Mouse (Mus musculus) midbrain, embryonic 12.5 days (tissue): ENCODE results near the gene Hip1r. TPM values are rescaled to one million over a fixed set of nuclear protein-coding genes. Genes with fewer than 3 reads are reported as not detected.
"Not testable (repeated sequence)": the region's sequence is repeated elsewhere in the genome, so short reads cannot be mapped to it uniquely, and the experiment has no call there.

Experiments
- ATAC-seq: fragments of 200-750 bp; cut with Nextera tagmentation; 2 replicates; pipeline ENCODE4 v1.8.0; 2017; ENCODE audit warnings: low read depth, moderate TSS enrichment, moderate library complexity; ENCODE audit not compliant: low FRiP score
- H3K27ac ChIP-seq: fragments of 300-500 bp; sonication (generic); replicated peaks from 2 replicates; pipeline ENCODE4 v1.5.1; 2016; ENCODE audit warnings: mild to moderate bottlenecking
- H3K27me3 ChIP-seq: fragments of 300-500 bp; sonication (generic); 2 replicates; pipeline ENCODE4 v1.6.1; 2016; ENCODE audit warnings: mild to moderate bottlenecking
- H3K36me3 ChIP-seq: fragments of 300-500 bp; sonication (generic); 2 replicates; pipeline ENCODE4 v1.6.1; 2016
- H3K4me1 ChIP-seq: fragments of 300-500 bp; sonication (generic); 2 replicates; pipeline ENCODE4 v1.6.1; 2016
- H3K4me2 ChIP-seq: fragments of 300-500 bp; sonication (generic); replicated peaks from 2 replicates; pipeline ENCODE4 v1.6.1; 2016; ENCODE audit warnings: mild to moderate bottlenecking, moderate library complexity
- H3K4me3 ChIP-seq: fragments of 300-500 bp; sonication (generic); 2 replicates; pipeline ENCODE4 v1.5.1; 2016; ENCODE audit warnings: mild to moderate bottlenecking
- H3K9ac ChIP-seq: fragments of 300-500 bp; sonication (generic); replicated peaks from 2 replicates; pipeline ENCODE4 v1.6.1; 2016; ENCODE audit warnings: mild to moderate bottlenecking, moderate library complexity
- H3K9me3 ChIP-seq: fragments of 300-500 bp; sonication (generic); 2 replicates; pipeline ENCODE4 v1.6.1; 2016; ENCODE audit warnings: mild to moderate bottlenecking
- WGBS: fragments of 180-500 bp; shearing (Covaris S2); methylation state at CpG from one replicate; pipeline ENCODE4 v1.1.7; 2016; 5-methylcytosine and 5-hydroxymethylcytosine counted together
- microRNA-seq: library from miRNA; unstranded; fragments of <30 nt; microRNA quantifications from one replicate; pipeline ENCODE4, GENCODE M21; 2017
- polyA plus RNA-seq: library from polyadenylated mRNA; unstranded; fragments of >200 nt; fragmentation: Nextera tagmentation; extraction: Ambion mirVana; gene quantifications from 2 replicates; pipeline ENCODE4 v1.2.1, GENCODE M21; 2016

Hip1r gene
- polyA plus RNA-seq, 1 experiment from 2014 or later = 13.9 TPM

DNA sequence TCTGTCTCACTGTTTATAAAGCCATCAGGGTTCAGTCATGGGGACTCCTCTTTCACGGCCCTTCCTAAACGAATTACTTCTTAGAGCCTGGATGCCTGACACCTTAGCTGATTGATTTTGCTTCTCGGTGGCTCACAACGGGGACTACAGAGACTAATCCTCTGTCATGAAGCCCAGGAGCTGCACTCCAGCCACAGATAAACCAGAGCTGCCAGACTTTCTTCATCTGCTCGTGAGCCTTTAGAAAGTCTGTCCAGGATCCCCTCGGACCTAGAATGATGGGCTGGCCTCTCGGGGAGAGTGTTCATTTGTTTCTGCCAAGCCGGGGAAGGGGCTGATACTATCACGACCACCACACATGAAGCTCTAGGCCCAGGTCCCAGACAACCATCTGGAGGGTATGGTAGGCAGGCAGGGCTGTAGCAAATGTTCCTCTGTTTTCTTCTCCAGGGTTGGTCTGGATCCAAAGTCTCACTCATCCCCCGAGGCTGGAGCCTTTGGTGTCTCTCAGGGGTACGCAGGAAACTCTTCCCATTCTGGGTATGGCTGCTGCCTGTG is 72.1 kb downstream of the Hip1r start:
- peaks cover 19% of the 10 kb centered on the region for H3K4me1 ChIP-seq
- no peak overlapping the region for H3K4me3 ChIP-seq
- 0 out of 2 replicates have a peak overlapping the region, but pooled peaks have one; percentile 2 for H3K27ac ChIP-seq
- peaks cover 26% of the 10 kb centered on the region for H3K27me3 ChIP-seq
- no peaks in the 10 kb centered on the region for H3K36me3 ChIP-seq
- no peak overlapping the region for H3K4me2 ChIP-seq
- 27% methylated on average over 11 of the region's 11 CpGs for WGBS
- H3K9ac ChIP-seq = no peak overlapping the region
- H3K9me3 ChIP-seq = no peaks in the 10 kb centered on the region
- ATAC-seq = no peak

GRCm38 (mm10) chr5:124046741-124047401 is 73.4 kb downstream of the Hip1r start:
- peaks cover 19% of the 10 kb centered on the region for H3K4me1 ChIP-seq
- no peak overlapping the region for H3K4me2 ChIP-seq
- no peak for ATAC-seq
- WGBS = 82% methylated on average over 7 of the region's 7 CpGs
- no peaks in the 10 kb centered on the region for H3K9me3 ChIP-seq
- H3K4me3 ChIP-seq = no peak overlapping the region
- no peak overlapping the region for H3K9ac ChIP-seq
- H3K27me3 ChIP-seq = peaks cover 21% of the 10 kb centered on the region
- H3K27ac ChIP-seq = no peak overlapping the region
- H3K36me3 ChIP-seq = no peaks in the 10 kb centered on the region

GRCm38 (mm10) chr5:124049249-124050045 is 76.0 kb downstream of the Hip1r start:
- no peaks in the 10 kb centered on the region for H3K9me3 ChIP-seq
- H3K4me2 ChIP-seq = no peak overlapping the region
- H3K36me3 ChIP-seq = no peaks in the 10 kb centered on the region
- peaks cover 5% of the 10 kb centered on the region; the same call in 1 of the 2 replicates for H3K4me1 ChIP-seq
- H3K9ac ChIP-seq = no peak overlapping the region
- H3K27me3 ChIP-seq = peaks cover 21% of the 10 kb centered on the region
- no peak for ATAC-seq
- no peak overlapping the region for H3K4me3 ChIP-seq
- 71% methylated on average over 15 of the region's 15 CpGs for WGBS
- peak overlapping the region; percentile 54 for H3K27ac ChIP-seq

- Histone ChIP-seq H3K4me2 (no peak overlapping the region), H3K27ac (peak overlapping the region; percentile 54), H3K9me3 (no peaks in the 10 kb centered on the region), H3K36me3 (no peaks in the 10 kb centered on the region), H3K4me1 (peaks cover 5% of the 10 kb centered on the region; the same call in 1 of the 2 replicates), H3K9ac (no peak overlapping the region), H3K4me3 (no peak overlapping the region), H3K27me3 (peaks cover 21% of the 10 kb centered on the region)
- ATAC-seq = no peak
- 55% methylated on average over 14 of the region's 14 CpGs for WGBS
Measured at GRCm38 (mm10) chr5:124050095-124051050, 76.9 kb downstream of the Hip1r start.

- Histone ChIP-seq H3K9me3 (no peaks in the 10 kb centered on the region), H3K27ac (0 out of 2 replicates have a peak overlapping the region, but pooled peaks have one; percentile 25), H3K36me3 (no peaks in the 10 kb centered on the region), H3K4me2 (no peak overlapping the region), H3K9ac (no peak overlapping the region), H3K4me3 (no peak overlapping the region), H3K27me3 (peaks cover 12% of the 10 kb centered on the region), H3K4me1 (0 out of 2 replicates have a peak, but pooled peaks cover 5% of the 10 kb centered on the region)
- WGBS = 87% methylated on average over 11 of the region's 11 CpGs
- ATAC-seq = no peak
Measured at GRCm38 (mm10) chr5:124051899-124052491, 78.6 kb downstream of the Hip1r start.

DNA sequence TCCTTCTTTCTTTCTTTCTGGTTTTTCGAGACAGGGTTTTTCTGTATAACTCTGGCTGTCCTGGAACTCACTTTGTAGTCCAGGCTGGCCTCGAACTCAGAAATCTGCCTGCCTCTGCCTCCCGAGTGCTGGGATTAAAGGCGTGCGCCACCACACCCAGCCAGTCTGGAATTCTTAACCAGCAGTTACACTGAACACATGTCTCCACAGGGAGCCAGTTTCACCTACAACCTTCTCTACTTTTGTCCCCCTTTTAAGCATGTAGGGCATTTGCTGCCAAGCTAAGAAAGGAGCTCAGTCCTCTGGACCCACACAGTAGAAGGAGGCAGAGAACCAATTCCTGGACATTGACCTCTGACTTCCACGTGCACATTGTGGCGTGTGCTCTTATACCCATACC is 79.2 kb downstream of the Hip1r start:
- H3K4me2 ChIP-seq, H3K9ac ChIP-seq, H3K4me1 ChIP-seq, H3K27me3 ChIP-seq, ATAC-seq, H3K9me3 ChIP-seq, H3K27ac ChIP-seq, H3K4me3 ChIP-seq, H3K36me3 ChIP-seq: not testable (repeated sequence)
- 92% methylated on average over 7 of the region's 7 CpGs for WGBS

Small RNA genes within 50 kb of the gene (microRNA-seq; reads per million reads assigned to microRNA genes)
- gene Mir7032 = not detected

Other genes starting within 250 kb of the Hip1r start
- 174 and 182 TPM in 2 replicates for gene Rsrc2, start 224.2 kb upstream of the Hip1r start, polyA plus RNA-seq
- 36.5 and 44.9 TPM in 2 replicates for gene Kntc1, start 223.9 kb upstream of the Hip1r start, polyA plus RNA-seq
- not detected in 2 replicates for gene Hcar2, start 108.1 kb upstream of the Hip1r start, polyA plus RNA-seq
- gene Hcar1, start 93.6 kb upstream of the Hip1r start, polyA plus RNA-seq = 0.35 and 0.50 TPM in 2 replicates
- gene Denr, start 66.5 kb upstream of the Hip1r start, polyA plus RNA-seq = 159 and 167 TPM in 2 replicates
- gene Gm43518, start 46.2 kb upstream of the Hip1r start, polyA plus RNA-seq = 1.8 and 3.4 TPM in 2 replicates
- gene Ccdc62, start 42.9 kb upstream of the Hip1r start, polyA plus RNA-seq = 4.9 and 6.1 TPM in 2 replicates
- gene Vps37b, start 58.6 kb downstream of the Hip1r start, polyA plus RNA-seq = 68.0 and 74.2 TPM in 2 replicates
- gene Abcb9, start 122.2 kb downstream of the Hip1r start, polyA plus RNA-seq = 2.0 and 2.2 TPM in 2 replicates
- 15.9 and 23.3 TPM in 2 replicates for gene Ogfod2, start 138.7 kb downstream of the Hip1r start, polyA plus RNA-seq
- 94.8 and 98.3 TPM in 2 replicates for gene Arl6ip4, start 142.5 kb downstream of the Hip1r start, polyA plus RNA-seq